Mouse (Mus musculus) lung, postnatal 0 days (tissue): ENCODE data around the gene Mrpl23. TPM values are rescaled to one million over a fixed set of nuclear protein-coding genes. Genes with fewer than 3 reads are reported as not detected.

Experiments used
- ATAC-seq: fragments of 200-750 bp; cut with Nextera tagmentation; 2 replicates; pipeline ENCODE4 v1.8.0; 2017; ENCODE audit warnings: moderate library complexity
- DNase-seq: peaks from one replicate; pipeline ENCODE4 v3.0.0-alpha.2; 2016; ENCODE audit warnings: low spot score
- H3K27ac ChIP-seq: fragments of 300-500 bp; sonication (generic); 2 replicates; pipeline ENCODE4 v1.5.1; 2014; ENCODE audit warnings: antibody characterized with exemption, mild to moderate bottlenecking, low read length, mixed read lengths
- H3K27me3 ChIP-seq: fragments of 300-500 bp; sonication (generic); replicated peaks from 2 replicates; pipeline ENCODE4 v1.6.1; 2014; ENCODE audit warnings: low read length, mixed read lengths; ENCODE audit not compliant: insufficient read depth
- H3K36me3 ChIP-seq: fragments of 300-500 bp; sonication (generic); 2 replicates; pipeline ENCODE4 v1.6.1; 2014; ENCODE audit warnings: low read length, mixed read lengths; ENCODE audit not compliant: insufficient read depth
- H3K4me1 ChIP-seq: fragments of 300-500 bp; sonication (generic); 2 replicates; pipeline ENCODE4 v1.6.1; 2014; ENCODE audit warnings: antibody characterized with exemption, low read depth, low read length, mixed read lengths; ENCODE audit not compliant: insufficient read depth
- H3K4me2 ChIP-seq: fragments of 300-500 bp; sonication (generic); replicated peaks from 2 replicates; pipeline ENCODE4 v1.6.1; 2014; ENCODE audit warnings: low read depth, mild to moderate bottlenecking, low read length, moderate library complexity, mixed read lengths
- H3K4me3 ChIP-seq: fragments of 300-500 bp; sonication (generic); 2 replicates; pipeline ENCODE4 v1.5.1; 2014; ENCODE audit warnings: low read depth, low read length
- H3K9ac ChIP-seq: fragments of 300-500 bp; sonication (generic); replicated peaks from 2 replicates; pipeline ENCODE4 v1.6.1; 2014; ENCODE audit warnings: low read depth, mild to moderate bottlenecking
- H3K9me3 ChIP-seq: fragments of 300-500 bp; sonication (generic); 2 replicates; pipeline ENCODE4 v1.6.1; 2016; ENCODE audit warnings: low read length, mixed read lengths
- CTCF ChIP-seq: IDR thresholded peaks from 2 replicates; pipeline ENCODE4 v1.5.1; 2016; ENCODE audit warnings: antibody characterized with exemption, mild to moderate bottlenecking
- EP300 ChIP-seq: IDR thresholded peaks from 2 replicates; pipeline ENCODE4 v1.6.1; 2016; ENCODE audit warnings: antibody characterized with exemption, mild to moderate bottlenecking, control low read depth
- WGBS: fragments of 180-500 bp; shearing (Covaris S2); extraction: QIAGEN DNeasy Blood & Tissue Kit; methylation state at CpG from one replicate; pipeline ENCODE4 v1.1.7; 2014; 5-methylcytosine and 5-hydroxymethylcytosine counted together
- polyA plus RNA-seq: library from polyadenylated mRNA; unstranded; fragments of >200 nt; fragmentation: Nextera tagmentation; extraction: Ambion mirVana; gene quantifications from 2 replicates; pipeline ENCODE4 v1.2.1, GENCODE M21; 2015

Mrpl23 gene
- polyA plus RNA-seq, 1 experiment from 2014 or later, result 15.7 TPM

GRCm38 (mm10) chr7:142537181-142537580, 4.7 kb downstream of the Mrpl23 start:
- Histone ChIP-seq H3K4me1 (peaks cover 8% of the 10 kb centered on the region; the same call in 1 of the 2 replicates), H3K27me3 (no peaks in the 10 kb centered on the region), H3K4me2 (no peak overlapping the region), H3K27ac (no peak overlapping the region), H3K4me3 (no peak overlapping the region), H3K9me3 (no peaks in the 10 kb centered on the region), H3K36me3 (no peaks in the 10 kb centered on the region), H3K9ac (no peak overlapping the region)
- ATAC-seq (no peak), DNase-seq (no peak)
- WGBS, result 72% methylated on average over 5 of the region's 5 CpGs
- TF ChIP-seq CTCF (no peak), EP300 (no peak)

- no peak overlapping the region for H3K4me3 ChIP-seq
- DNase-seq (peak; percentile 65), ATAC-seq (0 out of 2 replicates have a peak, but pooled peaks have one; percentile 22)
- WGBS, result 12% methylated on average over 6 of the region's 6 CpGs
- H3K36me3 ChIP-seq, result no peaks in the 10 kb centered on the region
- H3K4me2 ChIP-seq, result no peak overlapping the region
- H3K27ac ChIP-seq, result no peak overlapping the region
- no peaks in the 10 kb centered on the region for H3K9me3 ChIP-seq
- TF ChIP-seq EP300, result no peak
- TF ChIP-seq CTCF, result peak; percentile 72
- H3K27me3 ChIP-seq, result no peaks in the 10 kb centered on the region
- H3K9ac ChIP-seq, result no peak overlapping the region
- peaks cover 12% of the 10 kb centered on the region; the same call in 1 of the 2 replicates for H3K4me1 ChIP-seq
These were observed 5.4 kb downstream of the Mrpl23 start for GRCm38 (mm10) chr7:142537879-142538278.

GRCm38 (mm10) chr7:142538291-142538690, 5.8 kb downstream of the Mrpl23 start:
- no peak overlapping the region for H3K4me3 ChIP-seq
- DNase-seq, result no peak
- no peaks in the 10 kb centered on the region for H3K27me3 ChIP-seq
- no peak overlapping the region for H3K4me2 ChIP-seq
- ATAC-seq, result no peak
- TF ChIP-seq EP300 (no peak), CTCF (no peak)
- peaks cover 12% of the 10 kb centered on the region; the same call in 1 of the 2 replicates for H3K4me1 ChIP-seq
- no peak overlapping the region for H3K9ac ChIP-seq
- H3K9me3 ChIP-seq, result no peaks in the 10 kb centered on the region
- H3K36me3 ChIP-seq, result no peaks in the 10 kb centered on the region
- 45% methylated on average over 4 of the region's 4 CpGs for WGBS
- no peak overlapping the region for H3K27ac ChIP-seq

GRCm38 (mm10) chr7:142538766-142539165, 6.3 kb downstream of the Mrpl23 start:
- no peak overlapping the region for H3K9ac ChIP-seq
- TF ChIP-seq CTCF (no peak), EP300 (no peak)
- 27% methylated on average over 6 of the region's 6 CpGs for WGBS

GRCm38 (mm10) chr7:142539828-142540227, 7.3 kb downstream of the Mrpl23 start:
- Histone ChIP-seq H3K27ac (no peak overlapping the region), H3K4me1 (0 out of 2 replicates have a peak, but pooled peaks cover 4% of the 10 kb centered on the region), H3K36me3 (no peaks in the 10 kb centered on the region), H3K4me2 (no peak overlapping the region), H3K9me3 (no peaks in the 10 kb centered on the region), H3K27me3 (no peaks in the 10 kb centered on the region), H3K4me3 (no peak overlapping the region), H3K9ac (no peak overlapping the region)
- WGBS, result 55% methylated on average over 8 of the region's 8 CpGs
- DNase-seq (no peak), ATAC-seq (no peak)
- TF ChIP-seq EP300 (no peak), CTCF (no peak)

More at GRCm38 (mm10) chr7:142538766-142539165, 6.3 kb downstream of the Mrpl23 start:
- no peak overlapping the region for H3K27ac ChIP-seq
- no peak for ATAC-seq
- H3K27me3 ChIP-seq, result no peaks in the 10 kb centered on the region
- no peak overlapping the region for H3K4me3 ChIP-seq
- no peaks in the 10 kb centered on the region for H3K9me3 ChIP-seq
- peaks cover 12% of the 10 kb centered on the region; the same call in 1 of the 2 replicates for H3K4me1 ChIP-seq
- H3K36me3 ChIP-seq, result no peaks in the 10 kb centered on the region
- DNase-seq, result no peak
- no peak overlapping the region for H3K4me2 ChIP-seq

- Histone ChIP-seq H3K27me3 (no peaks in the 10 kb centered on the region), H3K36me3 (no peaks in the 10 kb centered on the region), H3K9me3 (no peaks in the 10 kb centered on the region), H3K4me2 (no peak overlapping the region), H3K27ac (no peak overlapping the region), H3K4me3 (no peak overlapping the region), H3K4me1 (0 out of 2 replicates have a peak, but pooled peaks cover 4% of the 10 kb centered on the region), H3K9ac (no peak overlapping the region)
- TF ChIP-seq EP300, result no peak
- ATAC-seq (no peak), DNase-seq (no peak)
- 33% methylated on average over 11 of the region's 11 CpGs for WGBS
These were observed 10.4 kb downstream of the Mrpl23 start for GRCm38 (mm10) chr7:142542771-142543303.
